Mouse (Mus musculus) frontal cortex, postnatal 14 days (tissue): ENCODE measurements around the gene Anapc2.

Source experiments
- DNase-seq, 2 experiments: peaks; one replicate each; pipeline ENCODE4 v3.0.0; 2022; ENCODE audit warnings: low spot score in 2 of 2

Gene Anapc2

GRCm38 (mm10) chr2:25267746-25268309 lies 4.5 kb upstream of the Anapc2 start:
- DNase-seq: no peak

GRCm38 (mm10) chr2:25272515-25272914 lies 237 bp downstream of the Anapc2 start:
- DNase-seq: no peak

- no peak for DNase-seq
Observed at GRCm38 (mm10) chr2:25273010-25273409, 732 bp downstream of the Anapc2 start.

GRCm38 (mm10) chr2:25278928-25279882 lies 6.9 kb downstream of the Anapc2 start:
- peak in 1 of 2 experiments; percentile 70 for DNase-seq

GRCm38 (mm10) chr2:25285551-25285950 lies 13.3 kb downstream of the Anapc2 start:
- no peak for DNase-seq

- no peak for DNase-seq
Observed at GRCm38 (mm10) chr2:25286314-25286713, 14.0 kb downstream of the Anapc2 start.

- DNase-seq: no peak
Observed at GRCm38 (mm10) chr2:25286837-25287636, 14.8 kb downstream of the Anapc2 start.

GRCm38 (mm10) chr2:25287927-25288649 lies 15.8 kb downstream of the Anapc2 start, which contains the start of gene Tmem210:
Tmem210 (plus strand) TSS chr2:25288145.
- peak in 1 of 2 experiments; percentile 27 for DNase-seq

- no peak for DNase-seq
Observed at GRCm38 (mm10) chr2:25288734-25289345, 16.6 kb downstream of the Anapc2 start.

GRCm38 (mm10) chr2:25289651-25290050 lies 17.4 kb downstream of the Anapc2 start, which contains the start of gene Lrrc26:
Lrrc26 (plus strand) TSS chr2:25289915.
- DNase-seq: no peak

- DNase-seq: peak in 1 of 2 experiments; percentile 60
Observed at GRCm38 (mm10) chr2:25290101-25290815, 18.0 kb downstream of the Anapc2 start.

GRCm38 (mm10) chr2:25290816-25291130 lies 18.5 kb downstream of the Anapc2 start:
- DNase-seq: peak in 1 of 2 experiments; percentile 41

GRCm38 (mm10) chr2:25291184-25292053 lies 19.1 kb downstream of the Anapc2 start:
- no peak for DNase-seq

- no peak for DNase-seq
Observed at GRCm38 (mm10) chr2:25292054-25292544, 19.8 kb downstream of the Anapc2 start.

- peak in 1 of 2 experiments; percentile 63 for DNase-seq
Observed at GRCm38 (mm10) chr2:25292856-25293255, 20.6 kb downstream of the Anapc2 start.

GRCm38 (mm10) chr2:25293706-25294105 lies 21.4 kb downstream of the Anapc2 start:
- DNase-seq: no peak

- DNase-seq: no peak
Observed at GRCm38 (mm10) chr2:25297093-25297492, 24.8 kb downstream of the Anapc2 start.

- no peak for DNase-seq
Observed at GRCm38 (mm10) chr2:25298046-25298445, 25.8 kb downstream of the Anapc2 start.

GRCm38 (mm10) chr2:25303452-25303851 lies 31.2 kb downstream of the Anapc2 start:
- no peak for DNase-seq
